In the genomic region with DNA sequence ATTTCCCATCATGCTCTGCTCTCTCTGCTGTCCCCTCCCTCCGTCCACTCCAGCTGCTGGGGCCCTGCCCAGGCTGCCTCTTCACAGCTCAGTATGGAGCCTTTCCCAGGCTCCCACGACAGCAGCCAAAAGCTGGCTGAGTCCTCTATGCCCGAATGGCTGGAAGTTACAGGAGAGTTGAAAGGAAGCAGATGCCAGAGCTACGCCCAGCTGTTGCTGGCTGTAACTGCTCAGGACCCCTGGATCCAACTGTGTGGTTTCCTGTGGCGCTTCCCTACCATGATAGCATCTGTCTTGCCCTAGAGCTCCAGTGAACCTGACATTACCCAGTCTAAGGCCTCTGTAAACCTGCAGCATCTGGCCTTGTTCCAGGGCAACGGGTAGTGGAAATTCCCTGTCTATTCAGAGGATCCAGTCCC, we compare ENCODE assay signal across 8 mouse cellular contexts. TPM values are rescaled to one million over a fixed set of nuclear protein-coding genes. Genes with fewer than 3 reads are reported as not detected.
DNase-seq lines count a peak whose midpoint lies in the region; ATAC-seq and TF ChIP-seq lines count a peak whose summit lies in the region.

No protein-coding gene starts in this region.

- WGBS in liver, embryonic 12.5 days (ENCODE audit: insufficient replicate concordance) = 10% methylated on average over 6 of the region's 6 CpGs
- 25% methylated on average over 6 of the region's 6 CpGs for WGBS in embryonic facial prominence, embryonic 14.5 days
- 24% methylated on average over 6 of the region's 6 CpGs for WGBS in hindbrain, postnatal 0 days
- 41% methylated on average over 6 of the region's 6 CpGs for WGBS in midbrain, embryonic 16.5 days

- peak; percentile 14 for DNase-seq in liver
- DNase-seq in embryonic facial prominence, embryonic 14.5 days (ENCODE audit: low spot score) = peak; percentile 81
- DNase-seq in hindbrain, postnatal 0 days (ENCODE audit: low spot score) = peak; percentile 61
- no peak for DNase-seq in frontal cortex, postnatal 36 days (ENCODE audit: low spot score in 2 of 2)
- DNase-seq in layer of hippocampus, postnatal 36 days = no peak

- no peak for ATAC-seq in liver, embryonic 12.5 days
- peak; percentile 86 for ATAC-seq in embryonic facial prominence, embryonic 14.5 days (ENCODE audit: low read depth)
- ATAC-seq in hindbrain, postnatal 0 days = peak; percentile 78
- no peak for ATAC-seq in midbrain, embryonic 16.5 days
- ATAC-seq in monocyte, adult 5-6 weeks (replicated peaks; ENCODE audit: insufficient number of reproducible peaks, low FRiP score, low TSS enrichment, poor library complexity, severe bottlenecking) = no peak

- H3K9me3 ChIP-seq in liver, embryonic 12.5 days (replicated peaks) = no peaks in the 10 kb centered on the region
- H3K9me3 ChIP-seq in embryonic facial prominence, embryonic 14.5 days (ENCODE audit: control insufficient read depth, low read length) = no peaks in the 10 kb centered on the region
- no peaks in the 10 kb centered on the region for H3K9me3 ChIP-seq in hindbrain, postnatal 0 days (ENCODE audit: low read length)
- H3K9me3 ChIP-seq in midbrain, embryonic 16.5 days (replicated peaks; ENCODE audit: control insufficient read depth, low read length, poor library complexity, severe bottlenecking) = no peaks in the 10 kb centered on the region

- no peaks in the 10 kb centered on the region for H3K27me3 ChIP-seq in liver, embryonic 12.5 days (replicated peaks)
- H3K27me3 ChIP-seq in embryonic facial prominence, embryonic 14.5 days (replicated peaks; ENCODE audit: control insufficient read depth, insufficient read depth, low read length) = no peaks in the 10 kb centered on the region
- no peaks in the 10 kb centered on the region for H3K27me3 ChIP-seq in hindbrain, postnatal 0 days (ENCODE audit: insufficient read depth, low read length)
- H3K27me3 ChIP-seq in midbrain, embryonic 16.5 days (ENCODE audit: control insufficient read depth, insufficient read depth, low read depth, low read length) = no peaks in the 10 kb centered on the region

- H3K36me3 ChIP-seq in liver, embryonic 12.5 days = no peaks in the 10 kb centered on the region
- H3K36me3 ChIP-seq in embryonic facial prominence, embryonic 14.5 days (ENCODE audit: control insufficient read depth, insufficient read depth, low read length) = no peaks in the 10 kb centered on the region
- no peaks in the 10 kb centered on the region for H3K36me3 ChIP-seq in hindbrain, postnatal 0 days (ENCODE audit: insufficient read depth, low read length)
- no peaks in the 10 kb centered on the region for H3K36me3 ChIP-seq in midbrain, embryonic 16.5 days (ENCODE audit: control insufficient read depth, insufficient read depth, low read length)

- no peak overlapping the region for H3K4me2 ChIP-seq in liver, embryonic 12.5 days
- no peak overlapping the region for H3K4me2 ChIP-seq in embryonic facial prominence, embryonic 14.5 days (ENCODE audit: low read depth, low read length)
- H3K4me2 ChIP-seq in hindbrain, postnatal 0 days (ENCODE audit: low read depth, low read length) = no peak overlapping the region
- no peak overlapping the region for H3K4me2 ChIP-seq in midbrain, embryonic 16.5 days (ENCODE audit: low read length)

- 0 out of 2 replicates have a peak, but pooled peaks cover 4% of the 10 kb centered on the region for H3K4me1 ChIP-seq in liver, embryonic 12.5 days
- H3K4me1 ChIP-seq in embryonic facial prominence, embryonic 14.5 days (ENCODE audit: control insufficient read depth, insufficient read depth, low read length) = peaks cover 10% of the 10 kb centered on the region; the same call in 1 of the 2 replicates
- H3K4me1 ChIP-seq in hindbrain, postnatal 0 days (ENCODE audit: insufficient read depth, low read length) = peaks cover 3% of the 10 kb centered on the region; the same call in 1 of the 2 replicates
- H3K4me1 ChIP-seq in midbrain, embryonic 16.5 days (ENCODE audit: control insufficient read depth, insufficient read depth, low read length) = peaks cover 14% of the 10 kb centered on the region

- H3K9ac ChIP-seq in liver, embryonic 12.5 days = no peak overlapping the region
- peak overlapping the region; percentile 17; the same call in 1 of the 2 replicates for H3K9ac ChIP-seq in embryonic facial prominence, embryonic 14.5 days (ENCODE audit: low read depth, low read length)
- H3K9ac ChIP-seq in hindbrain, postnatal 0 days (replicated peaks; ENCODE audit: low read length) = no peak overlapping the region
- no peak overlapping the region for H3K9ac ChIP-seq in midbrain, embryonic 16.5 days (ENCODE audit: low read depth, low read length)

- H3K27ac ChIP-seq in liver, embryonic 12.5 days = no peak overlapping the region
- H3K27ac ChIP-seq in embryonic facial prominence, embryonic 14.5 days (replicated peaks; ENCODE audit: low read depth, low read length) = peak overlapping the region; percentile 67
- peak overlapping the region; percentile 21; the same call in 1 of the 2 replicates for H3K27ac ChIP-seq in hindbrain, postnatal 0 days
- peak overlapping the region; percentile 30; the same call in 1 of the 2 replicates for H3K27ac ChIP-seq in midbrain, embryonic 16.5 days (ENCODE audit: low read length)

- H3K4me3 ChIP-seq in liver, embryonic 12.5 days = no peak overlapping the region
- no peak overlapping the region for H3K4me3 ChIP-seq in embryonic facial prominence, embryonic 14.5 days (ENCODE audit: low read depth, low read length)
- H3K4me3 ChIP-seq in hindbrain, postnatal 0 days (ENCODE audit: low read length) = no peak overlapping the region
- no peak overlapping the region for H3K4me3 ChIP-seq in midbrain, embryonic 16.5 days (ENCODE audit: low read depth, low read length)

- no peak for TF ChIP-seq CTCF in hindbrain, postnatal 0 days (IDR thresholded peaks at IDR 0.05; ENCODE audit: low read depth)

RNA-seq across cellular contexts. Expression of a gene that starts 20.6 kb away (rescaled TPM):
- 0.10 TPM in 1 of 2 replicates, not detected in the other for polyA plus RNA-seq in liver, embryonic 12.5 days (2016; fragmentation: Nextera tagmentation; extraction: Ambion mirVana)
- 1.1 and 1.9 TPM in 2 replicates for polyA plus RNA-seq in embryonic facial prominence, embryonic 14.5 days (2014; fragmentation: Nextera tagmentation; extraction: Ambion mirVana)
- total RNA-seq in hindbrain, postnatal 0 days (2014; rRNA removed) = 0.73 and 0.79 TPM in 2 replicates
- polyA plus RNA-seq in hindbrain, postnatal 0 days (2015; fragmentation: Nextera tagmentation; extraction: Ambion mirVana) = 2.3 and 2.7 TPM in 2 replicates
- polyA plus RNA-seq in midbrain, embryonic 16.5 days (2015; fragmentation: Nextera tagmentation; extraction: Ambion mirVana) = 2.7 and 3.1 TPM in 2 replicates
- total RNA-seq in monocyte, adult 5-6 weeks (2017) = 0.11 to 0.29 TPM in 2 of 3 replicates, not detected in the other
- under 1 TPM; 0.15 to 0.48 TPM for total RNA-seq in layer of hippocampus, postnatal 36 days (2021)

Comparison
In these comparisons a context has a peak if more than half of its experiments do, and no peak if none do; other contexts are left out.
1. DNase-seq: peak in liver (single experiment), embryonic facial prominence, embryonic 14.5 days (single experiment) and hindbrain, postnatal 0 days (single experiment); none in frontal cortex, postnatal 36 days (0 of 2) and layer of hippocampus, postnatal 36 days (0 of 2).
2. ATAC-seq: peak in embryonic facial prominence, embryonic 14.5 days (single experiment) and hindbrain, postnatal 0 days (single experiment); none in liver, embryonic 12.5 days (single experiment), midbrain, embryonic 16.5 days (single experiment) and monocyte, adult 5-6 weeks (single experiment).